Mouse (Mus musculus): Measurements from ENCODE around the gene Gdi2. TPM values are rescaled to one million over a fixed set of nuclear protein-coding genes. Genes with fewer than 3 reads are reported as not detected.

The Gdi2 gene
- polyA plus RNA-seq (2015; fragmentation: Nextera tagmentation; extraction: Ambion mirVana), result 220 and 240 TPM in 2 replicates

GRCm38 (mm10) chr13:3537594-3538222 is at the start of gene Gdi2:
Gene Gdi2, plus strand, starts transcription at chr13:3538063.

GRCm38 (mm10) chr13:3610795-3611438 is 73.1 kb downstream of the Gdi2 start, which contains the start of gene Fam208b:
Gene Fam208b, minus strand, starts transcription at chr13:3611108.

Other genes starting within 250 kb of the Gdi2 start
- 3.7 and 4.8 TPM in 2 replicates for gene Fam208b, start 73.0 kb downstream of the Gdi2 start, polyA plus RNA-seq (2015; fragmentation: Nextera tagmentation; extraction: Ambion mirVana)
- 4.4 and 5.2 TPM in 2 replicates for gene Asb13, start 96.0 kb downstream of the Gdi2 start, polyA plus RNA-seq (2015; fragmentation: Nextera tagmentation; extraction: Ambion mirVana)

Data from skeletal muscle tissue, postnatal 0 days (tissue).